ENCODE assay signal across 13 mouse cellular contexts in the genomic region with DNA sequence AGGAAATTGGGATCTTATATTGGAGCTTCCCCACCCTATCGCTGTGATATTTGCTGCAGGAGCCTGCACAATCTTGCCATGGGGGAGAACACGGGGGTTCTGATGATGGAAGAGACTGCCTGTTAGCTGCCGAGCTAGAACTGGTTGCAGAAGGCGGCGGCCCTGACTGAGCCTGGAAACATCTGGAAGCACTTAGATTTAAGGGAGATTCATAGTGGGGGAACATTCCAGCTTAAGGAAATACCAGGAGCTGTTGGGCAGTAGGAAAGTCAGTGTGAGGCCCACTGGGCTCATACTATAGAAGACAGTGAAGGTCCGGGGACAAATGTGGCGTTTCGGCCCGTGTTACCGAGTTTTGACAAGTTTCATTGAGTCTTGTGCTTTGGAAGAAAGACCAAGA.
DNase-seq lines count a peak whose midpoint lies in the region; ATAC-seq lines count a peak whose summit lies in the region.
"Had no signal": no experiment of that assay in that cellular context is flagged by ENCODE, and none has a peak within 500 bp of the region (broad histone marks: within the 10 kb centered on the region; RNA-seq: fewer than 3 reads in every experiment).

No protein-coding gene starts in this region.

- H3K4me1 ChIP-seq in heart, embryonic 16.5 days (ENCODE audit: control insufficient read depth, insufficient read depth, low read length) = peaks cover 19% of the 10 kb centered on the region
- H3K4me1 ChIP-seq in heart, embryonic 12.5 days (replicated peaks) = peaks cover 27% of the 10 kb centered on the region
- H3K4me1 ChIP-seq in embryonic facial prominence, embryonic 13.5 days = peaks cover 30% of the 10 kb centered on the region
- peaks cover 40% of the 10 kb centered on the region for H3K4me1 ChIP-seq in limb, embryonic 12.5 days (replicated peaks)

- H3K27me3 ChIP-seq in heart, embryonic 16.5 days (ENCODE audit: control insufficient read depth, insufficient read depth, low read length) = no peaks in the 10 kb centered on the region
- no peaks in the 10 kb centered on the region for H3K27me3 ChIP-seq in heart, embryonic 12.5 days (replicated peaks)
- H3K27me3 ChIP-seq in embryonic facial prominence, embryonic 13.5 days = no peaks in the 10 kb centered on the region
- no peaks in the 10 kb centered on the region for H3K27me3 ChIP-seq in limb, embryonic 12.5 days
- H3K27me3 ChIP-seq: heart, embryonic 15.5 days; liver, embryonic 13.5 days had no signal

- no peaks in the 10 kb centered on the region for H3K36me3 ChIP-seq in heart, embryonic 16.5 days (ENCODE audit: control insufficient read depth, insufficient read depth)
- H3K36me3 ChIP-seq in heart, embryonic 12.5 days = no peaks in the 10 kb centered on the region
- H3K36me3 ChIP-seq in embryonic facial prominence, embryonic 13.5 days = no peaks in the 10 kb centered on the region
- H3K36me3 ChIP-seq in limb, embryonic 12.5 days = no peaks in the 10 kb centered on the region
- H3K36me3 ChIP-seq: heart, embryonic 15.5 days; liver, embryonic 13.5 days had no signal

- no peak for ATAC-seq in heart, embryonic 16.5 days (replicated peaks; ENCODE audit: extremely low read depth, insufficient read depth, low FRiP score)
- no peak for ATAC-seq in heart, embryonic 12.5 days (ENCODE audit: insufficient number of reproducible peaks, low FRiP score)
- ATAC-seq in embryonic facial prominence, embryonic 13.5 days (ENCODE audit: insufficient number of reproducible peaks, insufficient read depth, low FRiP score, low TSS enrichment, low read depth) = no peak
- ATAC-seq in limb, embryonic 12.5 days (ENCODE audit: insufficient number of reproducible peaks, insufficient read depth, low FRiP score, low TSS enrichment, low read depth) = peak; percentile 54; the same call in 1 of the 2 replicates
- ATAC-seq: hindbrain, embryonic 16.5 days had no signal

- WGBS in heart, embryonic 16.5 days = 81% methylated on average over 10 of the region's 10 CpGs
- 82% methylated on average over 10 of the region's 10 CpGs for WGBS in heart, embryonic 12.5 days
- 41% methylated on average over 10 of the region's 10 CpGs for WGBS in embryonic facial prominence, embryonic 13.5 days
- 30% methylated on average over 10 of the region's 10 CpGs for WGBS in limb, embryonic 12.5 days

- peak; percentile 87 for DNase-seq in NIH3T3 (ENCODE audit: low read depth)
- no peak for DNase-seq in cerebellum, adult 9-11 months
- DNase-seq in T-cell, adult 2 months (ENCODE audit: low spot score) = no peak
- DNase-seq: cerebellum, adult 9-10 months; kidney, postnatal 14 days; liver, embryonic 13.5 days; midbrain, embryonic 14.5 days had no signal

- H3K27ac ChIP-seq in heart, embryonic 16.5 days (ENCODE audit: low read length) = 0 out of 2 replicates have a peak overlapping the region, but pooled peaks have one; percentile 6
- no peak overlapping the region for H3K27ac ChIP-seq in heart, embryonic 12.5 days (ENCODE audit: poor library complexity, severe bottlenecking)
- H3K27ac ChIP-seq in embryonic facial prominence, embryonic 13.5 days = peak overlapping the region; percentile 82
- H3K27ac ChIP-seq in limb, embryonic 12.5 days = peak overlapping the region; percentile 91
- H3K27ac ChIP-seq: heart, embryonic 15.5 days; liver, embryonic 13.5 days had no signal

- no peak overlapping the region for H3K4me2 ChIP-seq in heart, embryonic 16.5 days (ENCODE audit: low read depth, low read length)
- H3K4me2 ChIP-seq in heart, embryonic 12.5 days = no peak overlapping the region
- H3K4me2 ChIP-seq in embryonic facial prominence, embryonic 13.5 days = 0 out of 2 replicates have a peak overlapping the region, but pooled peaks have one; percentile 18
- H3K4me2 ChIP-seq in limb, embryonic 12.5 days = no peak overlapping the region
- H3K4me2 ChIP-seq: heart, embryonic 15.5 days; liver, embryonic 13.5 days had no signal

- H3K4me3 ChIP-seq in heart, embryonic 16.5 days (ENCODE audit: low read length) = no peak overlapping the region
- H3K4me3 ChIP-seq in heart, embryonic 12.5 days = no peak overlapping the region
- no peak overlapping the region for H3K4me3 ChIP-seq in embryonic facial prominence, embryonic 13.5 days
- no peak overlapping the region for H3K4me3 ChIP-seq in limb, embryonic 12.5 days (replicated peaks)
- H3K4me3 ChIP-seq: heart, embryonic 15.5 days; liver, embryonic 13.5 days had no signal

- H3K9me3 ChIP-seq in heart, embryonic 16.5 days (replicated peaks; ENCODE audit: control insufficient read depth, low read length) = no peaks in the 10 kb centered on the region
- no peaks in the 10 kb centered on the region for H3K9me3 ChIP-seq in heart, embryonic 12.5 days (replicated peaks)
- H3K9me3 ChIP-seq in embryonic facial prominence, embryonic 13.5 days = no peaks in the 10 kb centered on the region
- no peaks in the 10 kb centered on the region for H3K9me3 ChIP-seq in limb, embryonic 12.5 days
- H3K9me3 ChIP-seq: heart, embryonic 15.5 days; liver, embryonic 13.5 days had no signal

- H3K9ac ChIP-seq in heart, embryonic 16.5 days (ENCODE audit: low read length) = no peak overlapping the region
- no peak overlapping the region for H3K9ac ChIP-seq in heart, embryonic 12.5 days
- H3K9ac ChIP-seq in embryonic facial prominence, embryonic 13.5 days = no peak overlapping the region
- no peak overlapping the region for H3K9ac ChIP-seq in limb, embryonic 12.5 days (replicated peaks)
- H3K9ac ChIP-seq: heart, embryonic 15.5 days; liver, embryonic 13.5 days had no signal
